Mouse (Mus musculus): ENCODE measurements around the gene Scn1a.

Gene Scn1a

DNA sequence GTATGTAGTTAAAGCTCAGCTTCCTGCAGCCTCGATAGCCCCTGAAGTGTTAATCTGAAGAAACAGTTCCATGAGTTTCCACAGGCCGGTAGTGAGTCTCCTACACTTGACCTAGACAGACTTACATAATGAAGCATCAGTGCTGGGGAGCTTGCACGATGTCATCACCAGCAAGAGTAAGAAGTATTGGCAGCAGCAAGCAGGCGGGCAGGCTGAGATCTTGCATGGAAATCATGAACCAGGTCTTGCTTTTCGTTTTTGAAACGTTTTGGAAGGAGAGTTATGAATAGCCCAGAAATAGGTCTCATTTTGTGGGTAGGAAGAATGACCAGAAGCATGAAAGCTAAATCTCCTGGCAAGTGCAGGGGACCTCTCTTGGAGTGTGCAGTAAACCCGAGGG is at the start of gene Scn1a:
TSS of gene Scn1a (minus strand) at position 130 of the 400 bp plus-strand sequence.
- DNase-seq (ENCODE audit: low read depth) = no peak

DNA sequence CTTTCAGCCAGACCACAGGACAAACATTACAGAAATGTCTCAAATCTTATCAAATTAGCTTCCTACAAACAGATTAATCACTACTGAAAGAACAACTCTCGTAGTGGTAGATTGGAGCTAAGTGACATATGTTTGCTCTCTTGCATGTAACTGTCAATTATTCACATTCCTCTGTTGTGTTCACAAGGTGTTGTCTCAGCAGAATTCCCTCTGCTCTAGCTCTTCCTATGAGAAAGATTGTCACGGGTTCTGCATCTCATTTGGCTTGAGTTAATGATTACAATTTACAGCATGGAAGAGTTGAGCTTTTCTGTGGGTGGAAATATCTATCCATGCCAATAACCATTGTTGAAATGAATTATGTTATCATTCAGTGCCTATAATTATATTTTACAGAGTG is 37.8 kb upstream of the Scn1a start:
- DNase-seq (ENCODE audit: low read depth) = no peak

DNA sequence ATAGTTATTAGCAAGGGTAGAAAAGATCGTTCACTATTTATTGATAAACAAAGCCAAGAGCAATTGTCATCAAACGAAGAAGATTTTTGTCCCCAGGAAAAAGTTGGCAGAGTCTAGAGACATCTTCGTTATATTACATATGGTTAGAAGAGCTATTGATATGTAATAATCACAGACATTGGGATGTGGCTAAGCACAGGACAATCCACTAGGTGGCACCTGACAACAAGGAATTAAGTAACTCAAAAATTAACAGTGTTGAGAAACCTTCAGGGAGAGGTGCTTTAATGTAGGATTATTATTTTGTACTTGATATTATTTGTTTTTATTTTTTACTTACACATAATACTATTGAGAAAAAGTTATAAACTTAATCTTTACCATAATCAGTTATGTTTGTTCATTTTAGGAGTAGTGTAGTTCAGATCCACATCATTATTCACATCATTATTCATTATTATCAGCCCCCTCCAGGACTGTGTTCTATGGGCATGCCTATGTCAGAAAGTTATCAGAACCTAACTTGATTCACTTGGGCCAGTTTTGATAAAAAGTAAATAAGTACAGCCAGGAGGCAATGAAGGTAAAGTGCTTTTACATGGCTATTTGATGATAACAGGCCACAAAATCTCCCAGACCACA is 32.7 kb upstream of the Scn1a start:
- DNase-seq (ENCODE audit: low read depth) = no peak

DNA sequence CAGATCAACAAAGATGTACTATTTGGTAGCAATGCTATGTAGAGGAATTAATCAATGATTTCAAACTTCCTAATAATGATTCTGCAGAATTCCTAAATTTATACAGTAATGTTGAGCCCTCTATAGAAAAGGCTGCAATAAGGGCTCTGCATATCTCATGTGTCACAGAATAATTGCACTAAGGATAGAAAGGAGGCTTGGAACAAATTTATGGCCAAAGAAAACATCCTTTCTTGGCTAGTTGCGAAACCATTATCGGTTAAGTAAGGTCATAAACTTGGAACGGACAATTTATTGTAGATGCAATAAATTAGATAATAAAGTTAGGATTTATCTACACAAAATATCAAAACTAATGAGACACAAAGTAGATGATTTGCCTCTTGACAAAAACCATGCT is 24.8 kb upstream of the Scn1a start:
- DNase-seq (ENCODE audit: low read depth) = no peak

DNA sequence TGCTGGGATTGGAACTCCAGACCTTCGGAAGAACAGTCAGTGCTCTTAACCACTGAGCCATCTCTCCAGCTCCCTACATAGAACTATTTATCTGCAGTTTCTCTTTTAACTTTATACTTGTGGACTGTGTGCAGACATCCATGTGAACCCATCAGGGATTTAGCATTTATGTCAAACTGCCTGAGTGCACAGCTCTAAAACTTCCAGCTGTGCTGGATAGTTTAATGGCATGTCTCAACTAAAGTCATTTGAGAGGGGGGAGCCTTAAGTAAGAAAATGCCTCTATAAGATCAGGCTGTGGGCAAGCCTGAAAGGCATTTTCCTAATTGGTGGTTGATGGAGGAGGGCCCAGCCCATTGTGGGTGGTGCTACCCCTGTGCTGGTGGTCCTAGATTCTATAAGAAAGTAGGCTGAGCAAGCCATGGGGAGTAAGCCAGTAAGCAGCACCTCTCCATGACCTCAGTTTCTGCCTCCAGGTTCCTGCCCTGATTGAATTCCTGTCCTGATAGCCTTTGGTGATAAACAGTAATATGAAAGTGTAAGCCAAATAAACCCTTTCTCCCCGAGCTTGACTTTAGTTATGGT is 24.3 kb upstream of the Scn1a start:
- DNase-seq (ENCODE audit: low read depth) = no peak

DNA sequence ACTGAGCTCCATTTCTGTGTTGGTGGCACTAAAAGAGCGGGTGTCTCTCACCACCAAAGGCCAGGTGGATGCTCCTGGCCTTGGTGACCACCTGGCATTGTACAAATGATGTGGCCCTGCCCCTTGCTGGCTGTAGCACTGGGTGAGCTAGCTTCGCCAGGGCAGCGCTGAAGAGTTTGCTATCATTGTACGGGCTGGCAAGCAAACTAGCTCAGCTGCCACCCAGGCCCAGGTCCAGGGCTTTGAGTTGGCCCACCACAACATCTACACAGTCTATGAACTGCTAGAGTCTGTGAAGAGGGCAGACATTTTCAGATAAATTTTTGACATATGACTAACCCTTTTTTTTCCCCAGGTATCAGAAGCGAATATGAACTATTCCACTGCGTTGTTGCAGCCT is 23.3 kb upstream of the Scn1a start:
- no peak for DNase-seq (ENCODE audit: low read depth)

DNA sequence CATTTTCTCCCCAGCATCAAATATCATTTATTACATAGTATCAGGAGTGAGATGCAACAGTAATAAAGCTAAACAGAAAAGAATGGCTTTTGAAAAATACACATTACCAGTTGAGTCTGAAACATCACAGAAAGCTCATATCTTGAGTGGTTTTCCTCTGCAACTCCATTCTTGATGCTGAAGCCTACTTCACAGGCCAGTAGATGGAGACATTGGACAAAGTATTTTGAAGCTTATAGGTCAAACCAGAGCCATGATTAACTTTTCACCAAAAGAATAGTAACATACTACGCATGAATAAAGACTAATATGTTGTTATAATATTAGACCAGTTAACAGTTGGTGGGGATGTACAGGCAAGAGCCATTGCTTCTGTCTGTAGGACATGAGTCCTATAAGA is 21.8 kb upstream of the Scn1a start:
- DNase-seq (ENCODE audit: low read depth) = no peak

DNA sequence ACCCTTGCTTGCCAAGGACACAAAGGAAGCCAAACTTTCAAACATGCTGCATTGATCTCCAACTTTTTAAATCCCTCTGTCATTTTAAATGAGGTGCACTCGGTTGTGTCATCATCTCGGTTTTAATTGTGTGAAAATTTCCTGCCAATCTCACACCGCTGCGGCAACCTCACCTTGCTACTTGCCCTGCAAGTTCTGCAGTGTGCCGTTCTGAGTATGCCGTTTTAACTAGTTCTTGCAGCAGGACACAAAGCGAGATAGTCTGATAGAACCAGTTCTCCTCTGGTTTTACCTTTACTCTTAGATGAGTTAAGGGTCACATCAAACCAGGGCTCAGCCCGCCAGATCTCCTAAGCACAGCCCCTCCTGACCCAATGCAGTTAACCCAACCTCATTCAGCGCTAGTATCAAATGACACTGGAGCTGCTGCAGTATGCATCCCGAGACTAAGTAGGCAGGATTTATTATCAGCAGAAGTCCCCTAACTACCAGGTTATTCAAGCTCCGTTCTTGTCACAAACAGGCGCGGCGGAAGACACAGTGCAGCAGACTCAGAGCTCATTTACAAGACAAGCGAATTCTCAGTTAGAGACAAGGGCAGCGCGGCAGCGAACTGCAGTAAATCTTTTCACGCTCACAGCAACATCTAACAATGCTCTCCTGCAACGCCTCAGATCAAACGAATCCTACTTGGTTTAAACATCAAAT is 722 bp downstream of the Scn1a start:
- DNase-seq (ENCODE audit: low read depth) = no peak

DNA sequence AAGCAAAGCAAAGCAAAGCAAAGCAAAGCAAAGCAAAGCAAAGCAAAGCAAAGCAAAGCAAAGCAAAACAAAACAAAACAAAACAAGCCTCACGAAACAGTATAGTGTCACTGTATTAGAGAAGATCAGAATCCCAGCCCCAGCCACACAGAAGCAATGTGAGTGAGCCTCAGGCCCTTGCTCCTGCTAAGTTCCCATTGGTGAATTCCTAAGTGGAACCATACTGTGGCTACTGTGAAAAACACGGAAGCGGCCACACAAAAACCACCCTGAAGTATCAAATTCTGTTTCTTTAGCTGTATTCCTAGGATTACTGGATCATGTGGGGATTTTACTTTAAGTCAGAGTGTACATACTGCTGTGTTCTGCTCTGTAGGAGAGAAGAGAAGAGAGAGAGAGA is 4.4 kb downstream of the Scn1a start:
- no peak for DNase-seq (ENCODE audit: low read depth)

DNA sequence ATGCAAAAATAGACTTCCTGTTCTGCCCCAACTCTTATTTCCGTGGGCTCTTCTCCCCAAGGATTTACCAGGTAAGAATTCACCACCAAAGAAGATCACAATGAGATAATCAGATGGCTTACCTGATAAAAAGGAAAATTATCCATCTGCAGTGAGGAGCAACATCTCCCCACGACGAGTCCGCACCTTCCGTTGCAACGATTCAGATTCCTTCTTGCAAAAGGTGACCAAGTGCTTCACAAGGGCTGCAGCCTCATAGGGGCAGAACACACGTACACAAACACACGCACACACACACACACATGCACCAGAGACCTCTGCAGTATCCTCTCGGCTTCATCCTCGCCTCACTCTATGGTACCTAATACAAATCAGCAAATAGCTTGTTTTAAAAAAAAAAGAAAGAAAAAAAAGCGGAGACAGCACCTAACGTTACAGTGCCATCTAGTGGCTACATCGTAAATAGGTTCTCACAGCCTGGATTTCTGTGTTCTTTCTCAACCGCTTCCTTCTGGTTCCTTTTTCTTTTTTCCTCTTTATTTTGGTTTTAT is 30.8 kb downstream of the Scn1a start:
- DNase-seq (ENCODE audit: low read depth) = peak; percentile 67

DNA sequence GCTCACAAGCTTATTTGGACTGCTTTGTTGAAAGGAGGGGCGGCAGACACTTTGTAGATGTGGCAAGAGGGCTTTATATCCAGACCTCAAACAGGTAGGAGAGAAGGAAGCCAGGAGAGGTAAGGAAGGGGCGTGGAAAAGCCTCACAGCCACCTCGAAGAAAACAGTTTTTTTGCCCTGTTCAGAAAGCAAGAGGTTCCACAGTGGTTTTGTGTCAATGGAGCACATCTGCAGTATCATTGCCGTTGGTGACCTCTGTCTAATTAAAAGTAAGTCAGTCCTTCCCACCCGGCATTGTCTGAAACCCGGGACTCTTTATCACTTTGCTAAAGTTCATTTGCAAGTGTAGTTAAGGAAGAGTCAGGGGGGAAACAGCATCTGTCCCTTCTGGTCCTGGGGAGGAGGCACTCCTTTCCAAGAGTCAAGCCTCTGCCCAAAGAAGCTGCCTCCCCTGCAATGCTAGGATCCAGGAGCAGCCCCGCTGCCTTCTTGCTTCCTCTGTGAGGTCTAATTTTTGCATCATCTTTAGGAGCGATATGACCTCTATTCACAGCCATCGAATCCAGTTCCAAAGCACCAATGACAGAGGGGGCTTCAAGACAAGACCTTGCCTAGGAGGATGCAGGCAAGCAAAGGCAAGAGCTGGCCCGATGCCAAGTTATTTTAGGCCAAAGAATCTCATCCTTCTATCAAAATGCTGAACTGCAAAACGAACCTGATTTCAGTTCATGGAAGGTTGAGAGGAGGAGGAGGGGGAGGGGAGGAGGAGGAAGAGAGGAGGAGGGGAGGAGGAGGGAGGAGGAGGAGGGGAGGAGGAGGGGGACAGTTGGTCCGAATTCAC is 31.5 kb downstream of the Scn1a start:
- DNase-seq (ENCODE audit: low read depth) = peak; percentile 17

DNA sequence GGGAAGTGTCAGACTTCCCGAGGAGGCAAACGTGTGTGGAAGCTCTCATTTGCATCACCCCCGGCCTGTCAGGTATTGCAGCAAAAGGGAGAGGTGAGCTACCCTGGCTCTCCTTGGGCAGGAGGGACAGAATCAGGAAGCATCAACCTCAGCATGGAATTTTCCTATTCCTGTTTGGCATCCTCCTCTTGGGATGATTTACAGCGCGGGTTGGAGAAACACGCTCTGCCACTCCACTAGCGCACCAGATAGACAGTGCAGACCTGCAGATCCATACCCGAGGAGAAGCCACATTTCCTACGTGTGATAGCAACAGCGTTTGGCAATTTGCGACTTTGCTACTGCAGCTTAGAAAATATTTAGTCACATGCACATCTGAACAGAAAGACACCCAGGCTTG is 32.2 kb downstream of the Scn1a start:
- DNase-seq (ENCODE audit: low read depth) = no peak

DNA sequence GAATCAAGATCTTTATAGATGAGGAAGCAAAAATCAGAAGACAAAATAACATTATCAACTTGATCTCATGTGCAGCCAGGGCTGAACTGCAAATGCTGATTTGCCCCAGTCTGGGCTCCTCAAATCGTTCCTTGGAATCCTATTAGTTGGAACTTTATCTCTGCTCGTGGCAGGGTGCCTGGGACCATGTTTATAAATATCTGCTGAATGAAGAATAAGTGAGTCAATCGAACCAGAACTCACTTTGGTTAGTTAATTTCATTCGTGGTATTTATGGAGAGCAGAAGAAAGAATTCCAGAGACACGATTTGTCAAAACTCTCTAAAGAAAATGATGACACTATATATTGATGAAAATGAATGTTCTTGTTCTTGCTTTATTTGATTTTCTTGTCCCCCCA is 48.1 kb downstream of the Scn1a start:
- no peak for DNase-seq (ENCODE audit: low read depth)

DNA sequence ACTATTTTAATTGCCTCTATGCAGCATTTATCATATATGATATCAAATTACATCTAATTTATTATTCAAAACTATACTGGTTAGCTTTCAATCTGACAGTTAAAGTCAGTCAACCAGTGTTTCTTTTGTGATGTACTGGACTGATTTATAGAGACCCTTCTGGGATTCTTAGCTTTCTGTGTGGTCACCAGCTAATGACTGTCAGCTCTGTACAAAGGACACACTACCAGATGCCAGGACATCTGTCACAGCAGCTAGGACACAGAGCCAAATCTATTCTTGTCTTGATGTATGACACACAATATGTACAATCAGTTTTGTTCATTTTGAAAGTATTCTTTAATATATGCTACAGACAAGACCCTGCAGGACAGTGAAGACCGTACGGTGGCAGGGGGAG is 72.7 kb downstream of the Scn1a start:
- no peak for DNase-seq (ENCODE audit: low read depth)

DNA sequence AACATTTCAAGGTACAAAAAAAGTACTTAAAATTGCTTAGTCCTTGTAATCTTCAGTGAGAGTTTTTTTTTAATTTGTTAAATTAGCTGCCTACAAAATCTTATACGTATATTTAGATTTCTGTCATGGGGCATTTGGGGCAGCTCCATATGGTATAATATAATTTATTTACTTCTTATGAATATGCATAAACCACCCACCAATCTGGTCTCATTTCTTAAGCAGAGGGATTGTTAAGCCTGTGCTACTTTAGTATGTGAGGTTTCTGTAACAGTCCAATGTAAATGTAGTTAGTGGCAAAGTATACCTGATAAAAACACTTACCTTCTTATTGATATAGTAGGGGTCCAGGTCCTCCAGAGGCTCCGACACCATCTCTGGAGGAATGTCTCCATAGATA is 90.0 kb downstream of the Scn1a start:
- DNase-seq (ENCODE audit: low read depth) = no peak

DNA sequence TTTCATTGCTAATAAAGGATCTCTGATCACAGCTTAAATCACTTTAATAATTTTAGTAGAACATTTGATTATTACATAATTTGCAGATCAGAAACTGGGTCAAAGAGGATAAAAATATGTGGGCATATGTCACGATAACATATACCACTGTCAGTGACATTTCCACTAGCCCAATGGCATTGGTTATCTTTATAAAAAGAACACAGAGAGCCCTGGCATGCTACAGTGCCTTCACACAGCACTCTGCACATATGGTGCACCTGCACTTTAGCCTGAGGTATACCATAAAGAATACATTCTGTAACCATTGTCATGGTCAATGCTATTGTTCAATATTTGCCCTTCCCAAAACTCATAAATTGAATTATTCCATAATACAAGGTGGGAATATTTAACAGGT is 94.0 kb downstream of the Scn1a start:
- no peak for DNase-seq (ENCODE audit: low read depth)

DNA sequence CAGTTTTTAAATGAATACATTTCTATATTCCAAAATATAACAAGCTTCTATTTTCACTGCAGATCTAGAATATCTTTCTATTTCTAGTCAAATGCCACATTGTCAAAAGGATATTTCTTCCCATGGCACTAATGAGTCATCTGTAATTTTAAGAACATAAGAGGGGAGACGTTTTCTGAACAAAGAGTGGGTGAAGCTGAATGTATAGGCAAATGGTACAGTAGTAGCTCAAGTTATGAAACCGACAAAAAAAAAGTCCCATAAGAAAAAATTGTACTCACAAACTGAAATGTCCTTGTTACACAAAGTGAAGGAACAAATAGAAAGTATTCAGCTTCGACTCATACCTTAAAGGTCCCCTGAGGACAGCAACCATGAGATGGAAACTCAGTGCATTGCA is 94.5 kb downstream of the Scn1a start:
- DNase-seq (ENCODE audit: low read depth) = no peak

DNA sequence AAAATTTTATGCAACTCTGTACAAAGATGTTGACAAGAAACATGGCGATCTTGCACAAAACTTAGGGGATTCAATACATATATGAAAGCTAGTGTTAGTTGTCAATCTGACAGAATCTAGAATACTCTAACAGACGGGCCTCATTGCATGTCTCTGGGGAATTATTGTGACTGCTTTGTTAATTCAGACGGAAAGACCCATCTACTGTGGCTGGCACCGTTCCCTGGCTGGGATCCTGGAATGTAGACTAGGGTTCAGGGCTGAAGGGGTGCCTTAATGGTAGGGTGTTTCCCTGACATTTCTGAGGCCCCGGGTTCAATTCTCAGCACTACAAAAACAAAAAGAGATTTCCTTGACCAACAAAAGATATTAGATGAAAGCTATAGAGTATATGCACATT is 103.2 kb downstream of the Scn1a start:
- no peak for DNase-seq (ENCODE audit: low read depth)

DNA sequence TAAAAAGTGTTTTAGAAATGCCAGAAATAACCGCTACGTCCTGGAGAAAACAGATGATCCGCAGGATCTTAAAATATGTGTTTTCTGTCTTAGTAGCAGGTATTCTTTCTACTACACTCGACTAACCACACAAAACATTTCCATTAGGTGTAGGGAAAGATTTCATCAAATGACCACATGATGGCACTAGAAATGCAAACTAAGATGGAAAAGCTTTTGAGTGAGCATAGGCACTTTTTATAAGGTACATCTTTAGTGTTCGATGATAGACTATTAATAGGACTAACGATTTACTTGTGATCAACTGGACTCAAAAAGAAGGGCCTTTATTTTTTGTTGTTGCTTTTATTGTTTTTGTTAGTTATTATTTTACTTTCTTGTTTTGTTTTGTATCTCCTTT is 104.2 kb downstream of the Scn1a start:
- DNase-seq (ENCODE audit: low read depth) = no peak

DNA sequence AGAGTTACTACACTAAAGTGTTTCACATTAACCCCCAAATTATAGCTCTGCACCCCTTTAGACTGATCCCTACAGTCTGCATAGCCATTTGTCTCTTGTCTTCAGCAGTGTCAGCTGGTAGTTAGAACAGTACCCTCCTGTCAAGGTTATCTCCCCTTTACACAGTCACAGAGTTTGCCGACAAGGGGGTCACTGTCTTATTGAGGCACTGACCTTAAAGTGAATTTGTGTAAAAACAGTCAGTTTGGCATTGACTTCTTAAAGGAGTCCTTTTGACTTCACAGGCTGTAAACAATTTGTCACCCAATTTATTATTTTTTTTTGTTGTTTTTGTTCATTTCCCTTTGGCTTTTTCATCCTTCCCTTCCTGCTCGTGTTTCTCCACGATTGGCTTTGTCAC is 168.1 kb downstream of the Scn1a start:
- no peak for DNase-seq (ENCODE audit: low read depth)

DNA sequence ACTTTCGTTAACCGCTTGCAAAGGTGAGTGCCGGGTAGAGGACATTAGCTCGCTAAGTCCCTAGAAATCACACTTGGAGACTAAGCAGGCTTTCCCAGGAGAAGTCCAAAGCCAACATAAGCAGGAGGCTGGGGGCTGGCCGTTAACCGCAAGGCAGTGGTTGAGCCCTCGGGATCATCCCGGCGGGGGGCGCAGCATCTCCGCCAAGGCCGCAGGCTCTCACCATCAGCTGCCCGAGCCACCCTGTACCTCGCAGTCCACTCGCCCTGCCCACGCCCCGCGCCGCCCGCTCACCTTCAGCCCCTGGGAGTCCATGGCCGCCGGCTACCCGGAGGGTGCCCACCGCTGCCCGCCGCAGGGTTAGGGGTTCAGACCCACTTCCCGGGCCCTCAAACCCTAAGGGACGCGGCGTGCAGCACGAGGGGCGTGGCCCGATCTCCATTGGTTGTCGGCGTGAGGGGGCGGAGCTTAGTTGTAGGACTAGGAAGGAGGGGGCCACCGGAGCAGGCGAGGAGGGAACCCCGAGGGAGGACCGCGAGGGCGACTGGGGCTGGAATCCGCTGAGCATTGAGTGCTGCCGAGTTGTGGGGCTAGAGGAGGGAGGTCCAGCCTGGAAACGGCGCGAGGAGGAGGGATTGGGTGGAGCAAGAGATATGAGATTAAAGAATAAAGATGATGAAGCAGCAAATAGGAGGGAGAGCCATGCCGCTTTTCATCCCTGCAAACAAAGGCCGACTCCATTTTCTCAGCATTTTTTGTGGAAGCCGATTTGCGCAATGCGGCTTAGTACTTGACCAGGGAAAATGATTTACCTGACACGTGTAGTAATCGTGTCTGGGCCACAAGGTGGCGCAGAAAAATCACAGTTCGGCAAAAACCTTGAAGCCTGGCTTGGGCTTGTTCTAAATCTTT is 184.2 kb downstream of the Scn1a start, which contains the start of gene Ttc21b:
TSS of gene Ttc21b (minus strand) at position 398 of the 912 bp plus-strand sequence.
- peak; percentile 96 for DNase-seq (ENCODE audit: low read depth)

Measured in induced T-regulatory cell, adult 2 months (primary cell).